Mouse (Mus musculus) heart, postnatal 0 days (tissue): ENCODE data around the gene Wnt5a.

Experiments used
- CTCF ChIP-seq: IDR thresholded peaks from 2 replicates; pipeline ENCODE4 v1.5.1; 2016; ENCODE audit warnings: antibody characterized with exemption, control low read depth, low read depth
- EP300 ChIP-seq: IDR thresholded peaks from 2 replicates; pipeline ENCODE4 v1.6.1; 2016; ENCODE audit warnings: antibody characterized with exemption, low read depth

- TF ChIP-seq CTCF (no peak), EP300 (no peak)
Measured at GRCm38 (mm10) chr14:28533876-28534275, 29.3 kb downstream of the Wnt5a start.
